Mouse (Mus musculus): ENCODE data around the gene Snrpa1.

GRCm38 (mm10) chr7:66109855-66110635 is 51.2 kb downstream of the Snrpa1 start:
- TF ChIP-seq CTCF (IDR thresholded peaks at IDR 0.05) (no peak), EP300 (IDR thresholded peaks at IDR 0.05) (no peak)
